Mouse (Mus musculus): Measurements from ENCODE around the gene Sox5.

The Sox5 gene

DNA sequence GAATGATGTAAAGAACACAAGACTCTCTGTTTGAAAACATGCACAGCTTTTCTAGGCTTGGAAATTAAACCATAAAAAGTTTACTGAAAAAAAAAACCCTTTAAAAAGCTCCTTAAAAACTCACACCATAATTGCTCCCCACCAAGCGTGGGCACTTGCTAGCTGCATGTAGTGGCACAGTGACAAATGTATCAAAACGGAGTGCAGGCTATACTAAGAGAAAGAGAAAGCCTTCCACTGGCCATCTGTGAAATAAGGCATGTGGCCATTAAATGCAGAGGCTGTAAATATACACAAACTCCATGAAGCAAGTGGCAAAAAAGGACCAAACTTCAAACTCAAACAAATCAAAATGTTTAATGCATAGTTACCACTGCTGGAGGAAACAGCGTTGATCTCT is 927.7 kb downstream of the Sox5 start:
- no peak for DNase-seq (ENCODE audit: low read depth)

GRCm38 (mm10) chr6:143845761-143846160 is 936.0 kb downstream of the Sox5 start:
- no peak for DNase-seq (ENCODE audit: low read depth)

DNA sequence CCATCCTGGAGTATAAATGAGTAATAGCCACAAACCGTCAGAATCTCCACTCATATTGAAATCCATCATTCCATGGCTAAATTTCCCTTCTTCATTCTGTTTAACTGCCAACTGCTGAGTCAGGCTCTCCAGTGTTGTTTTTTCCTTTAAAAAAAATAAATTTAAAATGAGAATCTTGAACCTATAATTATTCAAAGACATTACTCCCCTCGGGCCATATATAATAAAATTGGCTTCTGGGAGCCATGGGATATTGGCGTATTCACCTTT is 937.1 kb downstream of the Sox5 start:
- no peak for DNase-seq (ENCODE audit: low read depth)

GRCm38 (mm10) chr6:143843933-143844700 is 937.7 kb downstream of the Sox5 start:
- no peak for DNase-seq (ENCODE audit: low read depth)

DNA sequence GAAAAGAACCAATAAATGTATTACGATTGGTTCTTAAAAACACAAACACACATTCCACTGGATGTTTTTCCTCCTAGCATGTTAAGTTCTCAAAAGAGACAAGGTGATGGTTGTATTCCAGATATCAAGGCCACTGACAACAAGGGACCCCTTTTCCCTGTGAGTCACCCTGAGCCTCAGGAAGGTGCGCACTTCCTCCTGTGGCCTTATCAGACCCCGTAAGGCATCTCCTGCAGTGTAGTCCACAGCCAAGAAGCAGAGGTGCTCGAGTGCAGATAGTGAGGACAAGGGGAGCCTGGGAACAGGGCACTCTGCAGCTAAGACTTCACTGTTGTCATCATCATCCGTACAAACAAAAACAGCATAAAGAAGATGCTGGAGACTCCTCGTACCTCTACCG is 939.8 kb downstream of the Sox5 start:
- no peak for DNase-seq (ENCODE audit: low read depth)

- DNase-seq (ENCODE audit: low read depth), result no peak
Observed at GRCm38 (mm10) chr6:143841109-143841638, 940.6 kb downstream of the Sox5 start.

GRCm38 (mm10) chr6:143838384-143839076 is 943.2 kb downstream of the Sox5 start:
- no peak for DNase-seq (ENCODE audit: low read depth)

DNA sequence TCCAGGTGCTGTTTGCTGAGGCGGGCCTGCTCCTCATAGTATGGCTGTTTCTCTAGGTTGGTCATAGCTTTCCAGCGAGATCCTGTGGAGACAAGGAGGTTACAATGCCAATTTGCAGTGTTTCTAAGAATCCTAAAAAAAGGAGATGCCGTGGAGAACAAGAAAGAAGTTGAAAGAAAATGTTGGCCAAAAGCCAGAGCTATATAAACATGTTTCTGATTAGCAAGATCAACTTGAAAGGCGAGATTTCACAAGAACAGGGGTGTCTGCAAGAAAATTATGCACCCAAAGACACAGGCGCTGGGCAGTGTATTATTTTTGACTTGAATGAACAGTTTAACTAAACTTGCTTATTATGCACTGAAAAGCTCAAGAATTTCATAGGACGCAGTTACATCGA is 946.4 kb downstream of the Sox5 start:
- DNase-seq (ENCODE audit: low read depth), result no peak

GRCm38 (mm10) chr6:143833986-143834385 is 947.8 kb downstream of the Sox5 start:
- no peak for DNase-seq (ENCODE audit: low read depth)

DNA sequence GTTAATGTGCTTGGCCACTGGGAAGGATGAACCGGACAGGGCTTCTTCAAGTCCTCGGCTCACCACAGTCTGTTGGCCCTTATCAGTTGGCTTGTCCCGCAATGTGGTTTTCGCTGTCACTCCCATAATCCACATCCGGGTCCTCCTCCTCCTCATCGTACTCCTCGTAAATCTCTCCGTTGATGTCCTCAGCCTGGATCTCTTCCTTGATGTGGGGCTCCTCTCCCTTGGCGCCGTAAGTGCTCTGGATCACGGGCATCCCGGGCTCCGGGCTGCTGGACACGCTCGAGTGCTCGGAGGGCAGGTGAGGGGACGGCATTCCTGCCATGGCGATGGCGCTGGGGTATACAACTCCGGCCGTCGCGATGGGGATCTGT is 948.6 kb downstream of the Sox5 start:
- DNase-seq (ENCODE audit: low read depth), result no peak

- no peak for DNase-seq (ENCODE audit: low read depth)
Observed at GRCm38 (mm10) chr6:143832483-143833181, 949.1 kb downstream of the Sox5 start.

GRCm38 (mm10) chr6:143831246-143831645 is 950.5 kb downstream of the Sox5 start:
- no peak for DNase-seq (ENCODE audit: low read depth)

- DNase-seq (ENCODE audit: low read depth), result no peak
Observed at GRCm38 (mm10) chr6:143830131-143830530, 951.6 kb downstream of the Sox5 start.

- no peak for DNase-seq (ENCODE audit: low read depth)
Observed at GRCm38 (mm10) chr6:143826786-143827185, 955.0 kb downstream of the Sox5 start.

DNA sequence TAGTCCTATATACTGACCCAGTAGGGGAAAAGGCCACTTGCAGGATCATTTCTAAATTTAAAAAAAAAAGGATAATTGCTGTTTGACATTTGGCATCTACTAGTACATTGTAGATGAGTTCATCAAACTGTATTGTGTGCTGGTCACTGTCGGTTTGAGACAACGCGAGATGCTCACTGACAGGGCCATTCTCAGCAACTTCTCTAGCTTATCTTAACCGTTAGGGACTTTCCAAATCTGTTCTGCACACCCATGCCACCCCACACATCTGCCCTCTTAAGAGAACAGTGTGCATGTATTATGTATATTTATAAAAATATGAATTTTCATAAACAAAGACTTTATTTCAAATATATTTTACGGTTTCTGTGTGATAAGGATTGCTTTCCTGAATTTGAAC is 955.8 kb downstream of the Sox5 start:
- DNase-seq (ENCODE audit: low read depth), result no peak

GRCm38 (mm10) chr6:143825086-143825485 is 956.7 kb downstream of the Sox5 start:
- no peak for DNase-seq (ENCODE audit: low read depth)

GRCm38 (mm10) chr6:143788446-143788845 is 993.3 kb downstream of the Sox5 start:
- DNase-seq (ENCODE audit: low read depth), result no peak

- no peak for DNase-seq (ENCODE audit: low read depth)
Observed at GRCm38 (mm10) chr6:143787360-143787759, 994.4 kb downstream of the Sox5 start.

- no peak for DNase-seq (ENCODE audit: low read depth)
Observed at GRCm38 (mm10) chr6:143785685-143786084, 996.1 kb downstream of the Sox5 start.

Measured in induced T-regulatory cell, adult 2 months (primary cell).